Mouse (Mus musculus) liver, embryonic 11.5 days (tissue): ENCODE data around the gene Arpc1a. TPM values are rescaled to one million over a fixed set of nuclear protein-coding genes. Genes with fewer than 3 reads are reported as not detected.
"Not testable (repeated sequence)": the region's sequence is repeated elsewhere in the genome, so short reads cannot be mapped to it uniquely, and the experiment has no call there.

ENCODE experiments used
- ATAC-seq: fragments of 200-750 bp; cut with Nextera tagmentation; replicated peaks from 2 replicates; pipeline ENCODE4 v1.8.0; 2017; ENCODE audit warnings: moderate number of reproducible peaks, mild to moderate bottlenecking, moderate TSS enrichment, moderate library complexity; ENCODE audit not compliant: low FRiP score
- DNase-seq: peaks from one replicate; pipeline ENCODE4 v3.0.0-alpha.2; 2017; ENCODE audit warnings: low spot score
- H3K27ac ChIP-seq: fragments of 300-500 bp; sonication (generic); 2 replicates; pipeline ENCODE4 v1.5.1; 2014; ENCODE audit warnings: mild to moderate bottlenecking, low read depth, low read length, control low read depth
- H3K27me3 ChIP-seq: fragments of 300-500 bp; sonication (generic); replicated peaks from 2 replicates; pipeline ENCODE4 v1.6.1; 2014; ENCODE audit warnings: low read length, mixed read lengths; ENCODE audit not compliant: control insufficient read depth, insufficient read depth
- H3K36me3 ChIP-seq: fragments of 300-500 bp; sonication (generic); 2 replicates; pipeline ENCODE4 v1.6.1; 2014; ENCODE audit warnings: mild to moderate bottlenecking, low read length, moderate library complexity, mixed read lengths; ENCODE audit not compliant: control insufficient read depth, insufficient read depth
- H3K4me1 ChIP-seq: fragments of 300-500 bp; sonication (generic); replicated peaks from 2 replicates; pipeline ENCODE4 v1.6.1; 2014; ENCODE audit warnings: low read length, mixed read lengths; ENCODE audit not compliant: control insufficient read depth, insufficient read depth
- H3K4me2 ChIP-seq: fragments of 300-500 bp; sonication (generic); 2 replicates; pipeline ENCODE4 v1.6.1; 2014; ENCODE audit warnings: mild to moderate bottlenecking, control low read depth, moderate library complexity
- H3K4me3 ChIP-seq: fragments of 300-500 bp; sonication (generic); 2 replicates; pipeline ENCODE4 v1.5.1; 2014; ENCODE audit warnings: low read depth, low read length, control low read depth
- H3K9ac ChIP-seq: fragments of 300-500 bp; sonication (generic); 2 replicates; pipeline ENCODE4 v1.6.1; 2014; ENCODE audit warnings: low read depth, low read length, control low read depth
- H3K9me3 ChIP-seq: fragments of 300-500 bp; sonication (generic); 2 replicates; pipeline ENCODE4 v1.6.1; 2016; ENCODE audit warnings: low read length, inconsistent platforms, mixed read lengths; ENCODE audit not compliant: control insufficient read depth
- WGBS: fragments of 180-500 bp; shearing (Covaris S2); extraction: QIAGEN DNeasy Blood & Tissue Kit; methylation state at CpG from one replicate; pipeline ENCODE4 v1.1.7; 2014; 5-methylcytosine and 5-hydroxymethylcytosine counted together
- polyA plus RNA-seq: library from polyadenylated mRNA; unstranded; fragments of >200 nt; fragmentation: Nextera tagmentation; extraction: Ambion mirVana; gene quantifications from 2 replicates; pipeline ENCODE4 v1.2.1, GENCODE M21; 2014

Arpc1a gene
- 114 TPM in 2 replicates for polyA plus RNA-seq

DNA sequence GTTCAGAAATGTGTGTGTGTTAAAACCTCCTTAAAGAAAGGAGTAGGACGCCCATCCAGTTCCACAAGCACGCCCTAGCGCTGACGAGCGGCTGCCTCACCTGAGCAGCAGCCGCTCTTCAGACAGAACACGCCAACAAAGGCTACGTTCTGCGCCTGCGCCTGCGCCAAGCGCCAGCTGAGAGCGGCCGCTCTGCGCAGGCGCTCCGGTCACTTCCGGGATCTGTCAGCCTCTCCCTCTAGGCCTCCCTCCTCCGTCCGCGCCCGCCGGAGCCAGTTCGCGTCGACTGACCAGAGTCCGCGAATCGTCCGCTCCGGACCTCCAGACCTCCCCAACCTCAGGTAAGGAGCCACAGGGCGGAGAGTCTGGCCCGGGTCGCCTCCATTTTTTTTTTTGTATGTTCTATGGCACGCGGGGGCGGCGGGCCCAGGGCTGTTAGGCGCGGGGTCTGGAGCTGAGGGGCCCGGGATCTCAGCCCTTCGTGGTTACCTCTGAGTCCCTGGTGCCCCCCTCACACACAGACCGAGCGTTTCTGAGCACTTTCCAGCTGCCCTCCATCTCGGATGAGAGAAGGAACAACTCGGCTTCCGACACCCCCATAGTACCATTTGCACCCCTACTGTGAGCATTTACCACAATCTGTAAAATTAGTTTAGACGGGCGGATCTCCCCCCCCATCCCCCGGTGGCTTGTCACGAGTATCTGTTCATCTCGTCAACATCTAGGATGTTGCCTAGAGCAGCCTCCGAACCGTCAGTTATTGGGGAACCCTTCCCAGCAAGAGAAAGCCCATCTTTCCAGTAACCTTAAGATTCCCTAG lies at the start of gene Arpc1a, which contains the start of gene Kpna7:
TSS of gene Arpc1a (plus strand) at position 199 of the 820 bp plus-strand sequence.
TSS of gene Kpna7 (minus strand) at position 399 of the 820 bp plus-strand sequence.
- Histone ChIP-seq H3K27ac (peak within 1 kb of the TSS; percentile 71), H3K9me3 (no peaks in the 10 kb centered on the region), H3K4me3 (peak within 1 kb of the TSS; percentile 87), H3K27me3 (no peaks in the 10 kb centered on the region; the same call in 1 of the 2 replicates), H3K36me3 (no peaks in the 10 kb centered on the region), H3K4me1 (peaks cover 7% of the 10 kb centered on the region), H3K9ac (peak within 1 kb of the TSS; percentile 90), H3K4me2 (peak within 1 kb of the TSS; percentile 76)
- ATAC-seq, result peak; percentile 96
- WGBS, result 1% methylated on average over 53 of the region's 54 CpGs
- peak; percentile 87 for DNase-seq

GRCm38 (mm10) chr5:145041628-145042027 lies 42.0 kb upstream of the Arpc1a start:
- H3K27ac ChIP-seq, result no peak overlapping the region
- no peaks in the 10 kb centered on the region for H3K36me3 ChIP-seq
- H3K9me3 ChIP-seq, result no peaks in the 10 kb centered on the region
- H3K27me3 ChIP-seq, result no peaks in the 10 kb centered on the region
- H3K4me3 ChIP-seq, result no peak overlapping the region
- DNase-seq (peak; percentile 34), ATAC-seq (no peak)
- WGBS, result 34% methylated on average over 4 of the region's 4 CpGs
- no peak overlapping the region for H3K4me2 ChIP-seq
- H3K4me1 ChIP-seq, result no peaks in the 10 kb centered on the region
- H3K9ac ChIP-seq, result no peak overlapping the region

DNA sequence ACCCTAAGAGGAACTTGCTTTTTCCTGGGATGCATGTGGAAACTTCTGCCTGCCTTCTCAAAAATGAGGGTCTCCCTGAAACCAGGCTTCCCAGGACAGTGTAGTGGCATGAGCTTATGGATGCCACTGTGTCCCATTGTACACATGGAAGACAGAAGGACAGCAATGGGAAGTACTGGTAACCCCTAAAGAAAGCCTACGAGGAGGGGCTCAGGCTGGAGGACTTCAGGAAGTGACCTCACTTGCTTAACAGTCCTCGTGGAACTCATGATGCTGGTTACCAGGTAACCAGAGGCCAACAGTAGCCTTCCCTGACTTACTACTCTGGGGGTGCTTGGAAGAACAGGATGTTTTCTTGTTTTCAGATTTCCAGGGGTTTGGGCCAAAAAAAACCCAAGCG lies 40.9 kb upstream of the Arpc1a start, which contains the start of gene 1700018F24Rik:
TSS of gene 1700018F24Rik (plus strand) at position 301 of the 400 bp plus-strand sequence.
- H3K4me2 ChIP-seq, ATAC-seq, H3K27me3 ChIP-seq, H3K9ac ChIP-seq, H3K36me3 ChIP-seq, H3K4me1 ChIP-seq, H3K9me3 ChIP-seq, DNase-seq, H3K4me3 ChIP-seq, H3K27ac ChIP-seq: not testable (repeated sequence)
- 67% methylated on average over 3 of the region's 3 CpGs for WGBS

GRCm38 (mm10) chr5:145054187-145054586 lies 29.4 kb upstream of the Arpc1a start:
- not testable (repeated sequence) for H3K36me3 ChIP-seq, DNase-seq, H3K27ac ChIP-seq, H3K4me3 ChIP-seq, H3K9ac ChIP-seq, H3K27me3 ChIP-seq, H3K4me1 ChIP-seq, H3K9me3 ChIP-seq, H3K4me2 ChIP-seq
- ATAC-seq, result peak; percentile 74
- WGBS, result 34% methylated on average over 3 of the region's 3 CpGs

GRCm38 (mm10) chr5:145057907-145058306 lies 25.7 kb upstream of the Arpc1a start:
- no peaks in the 10 kb centered on the region for H3K4me1 ChIP-seq
- DNase-seq (no peak), ATAC-seq (no peak)
- no peaks in the 10 kb centered on the region for H3K27me3 ChIP-seq
- 79% methylated on average over 8 of the region's 8 CpGs for WGBS
- H3K4me3 ChIP-seq, result no peak overlapping the region
- H3K9ac ChIP-seq, result no peak overlapping the region
- no peak overlapping the region for H3K4me2 ChIP-seq
- no peaks in the 10 kb centered on the region for H3K9me3 ChIP-seq
- no peak overlapping the region for H3K27ac ChIP-seq
- no peaks in the 10 kb centered on the region for H3K36me3 ChIP-seq

- DNase-seq (no peak), ATAC-seq (no peak)
- 89% methylated on average over 7 of the region's 7 CpGs for WGBS
- Histone ChIP-seq H3K9ac (no peak overlapping the region), H3K27me3 (no peaks in the 10 kb centered on the region), H3K9me3 (no peaks in the 10 kb centered on the region), H3K4me3 (no peak overlapping the region), H3K4me1 (no peaks in the 10 kb centered on the region), H3K27ac (no peak overlapping the region), H3K4me2 (no peak overlapping the region), H3K36me3 (no peaks in the 10 kb centered on the region)
Measured at GRCm38 (mm10) chr5:145058722-145059121, 24.9 kb upstream of the Arpc1a start.

DNA sequence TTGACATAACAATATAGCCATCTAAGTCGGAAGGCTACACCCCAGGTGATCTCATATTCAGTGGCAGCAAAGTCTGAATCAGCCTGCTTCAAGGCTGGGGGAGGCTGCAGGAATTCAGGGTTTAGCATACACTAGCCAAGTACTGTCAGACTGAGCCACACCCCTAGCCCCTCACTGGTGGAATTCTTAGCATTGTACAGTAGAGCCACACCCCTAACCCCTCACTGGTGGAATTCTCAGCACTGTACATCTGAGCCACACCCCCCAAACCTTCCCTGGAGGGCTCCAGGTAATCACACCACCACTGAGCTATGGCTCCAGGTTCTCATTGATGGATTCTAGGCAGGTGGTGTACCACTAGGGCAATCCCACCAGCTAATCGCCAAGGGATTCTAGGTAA lies 24.1 kb upstream of the Arpc1a start:
- no peaks in the 10 kb centered on the region for H3K4me1 ChIP-seq
- no peaks in the 10 kb centered on the region for H3K9me3 ChIP-seq
- 74% methylated on average over 2 of the region's 2 CpGs for WGBS
- no peak overlapping the region for H3K27ac ChIP-seq
- ATAC-seq (no peak), DNase-seq (no peak)
- no peaks in the 10 kb centered on the region for H3K27me3 ChIP-seq
- H3K4me3 ChIP-seq, result no peak overlapping the region
- H3K4me2 ChIP-seq, result no peak overlapping the region
- H3K9ac ChIP-seq, result no peak overlapping the region
- no peaks in the 10 kb centered on the region for H3K36me3 ChIP-seq

DNA sequence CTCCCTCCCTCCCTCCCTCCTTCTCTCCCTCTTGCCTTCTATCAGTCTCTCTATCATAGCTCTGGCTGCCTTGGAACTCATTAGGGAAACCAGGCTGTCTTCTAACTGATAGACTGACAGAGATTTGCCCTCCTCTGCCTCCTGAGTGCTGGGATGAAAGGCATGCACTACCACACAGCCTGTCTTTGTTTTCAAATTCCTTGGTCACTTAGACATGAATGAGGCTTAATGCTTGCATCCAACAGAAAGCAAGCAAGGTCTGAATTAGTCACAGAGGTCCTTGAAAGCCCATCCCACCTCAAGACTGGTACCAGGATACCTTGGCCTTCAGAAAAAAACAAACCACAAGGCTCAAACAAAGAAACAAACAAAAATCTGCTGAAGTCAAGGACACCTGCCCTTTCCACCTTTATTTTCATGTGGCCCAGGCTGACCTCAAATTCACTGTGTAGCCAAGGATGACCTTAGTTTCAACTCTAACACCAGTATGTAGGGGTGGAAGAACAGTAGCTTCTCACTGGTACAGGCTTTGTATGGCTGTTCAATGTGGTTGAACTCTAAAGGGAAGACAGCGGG lies 18.8 kb upstream of the Arpc1a start:
- no peaks in the 10 kb centered on the region for H3K4me1 ChIP-seq
- DNase-seq, result no peak
- no peak overlapping the region for H3K9ac ChIP-seq
- no peak overlapping the region for H3K4me3 ChIP-seq
- H3K27ac ChIP-seq, result no peak overlapping the region
- H3K36me3 ChIP-seq, result no peaks in the 10 kb centered on the region
- no peaks in the 10 kb centered on the region for H3K9me3 ChIP-seq
- 84% methylated on average over 1 of the region's 1 CpGs for WGBS
- H3K27me3 ChIP-seq, result no peaks in the 10 kb centered on the region
- H3K4me2 ChIP-seq, result no peak overlapping the region
- no peak for ATAC-seq
